Mouse (Mus musculus) WW6 (cell line): ENCODE data around the gene Cemip2.

Source experiments
- DNase-seq: peaks from one replicate; pipeline ENCODE4 v3.0.0-alpha.2; 2013; ENCODE audit warnings: low read depth, low spot score

Gene Cemip2

DNA sequence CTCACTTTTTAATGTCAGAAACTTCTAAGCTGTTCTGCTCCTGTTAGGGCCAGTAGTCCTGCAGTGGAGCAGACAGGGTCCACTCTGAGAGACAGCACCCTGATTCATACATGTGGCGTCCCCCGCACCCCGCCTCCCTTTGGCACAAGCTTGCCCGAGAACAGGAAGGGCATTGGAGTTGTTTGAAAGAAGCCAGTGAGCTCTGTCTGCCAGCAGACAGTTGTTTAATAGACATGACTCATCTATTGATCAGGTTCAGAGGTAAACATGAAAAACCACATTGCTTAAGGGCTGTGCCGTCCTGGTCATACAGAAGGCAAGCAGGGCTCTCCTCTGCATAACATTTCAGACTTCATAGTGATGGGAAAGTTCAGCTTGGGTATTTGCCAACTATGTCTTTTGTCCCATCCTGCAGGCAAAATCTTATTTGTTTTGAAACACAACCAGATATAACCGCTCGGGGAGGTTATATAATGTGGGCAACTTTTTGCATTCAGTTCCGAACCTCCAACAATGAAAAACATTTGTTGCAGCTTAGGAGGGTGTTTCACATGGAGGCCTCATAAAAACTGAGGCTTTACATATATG lies 36.4 kb downstream of the Cemip2 start:
- DNase-seq, result no peak

DNA sequence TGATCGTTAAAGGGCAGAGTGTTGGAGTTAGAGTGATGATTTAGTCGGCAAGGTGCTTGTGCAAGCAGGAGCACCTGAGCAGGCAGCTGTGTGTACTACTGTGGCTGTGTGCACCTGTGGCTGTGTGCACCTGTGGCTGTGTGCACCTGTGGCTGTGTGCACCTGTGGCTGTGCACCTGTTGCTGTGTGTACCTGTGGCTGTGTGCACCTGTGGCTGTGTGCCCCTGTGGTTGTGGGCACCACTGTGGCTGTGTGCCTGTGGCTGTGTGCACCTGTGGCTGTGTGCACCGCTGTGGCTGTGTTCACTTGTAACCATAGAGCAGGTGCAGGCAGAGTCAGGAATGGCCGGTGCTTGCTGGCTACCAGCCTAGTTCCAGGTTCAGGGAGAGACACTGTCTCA lies 38.1 kb downstream of the Cemip2 start:
- no peak for DNase-seq

GRCm38 (mm10) chr19:21818021-21818725 lies 40.0 kb downstream of the Cemip2 start:
- DNase-seq, result no peak

- DNase-seq, result no peak
These were observed 41.4 kb downstream of the Cemip2 start for GRCm38 (mm10) chr19:21819585-21819984.

- no peak for DNase-seq
These were observed 42.0 kb downstream of the Cemip2 start for GRCm38 (mm10) chr19:21820126-21820525.

GRCm38 (mm10) chr19:21821877-21822276 lies 43.7 kb downstream of the Cemip2 start:
- DNase-seq, result no peak

DNA sequence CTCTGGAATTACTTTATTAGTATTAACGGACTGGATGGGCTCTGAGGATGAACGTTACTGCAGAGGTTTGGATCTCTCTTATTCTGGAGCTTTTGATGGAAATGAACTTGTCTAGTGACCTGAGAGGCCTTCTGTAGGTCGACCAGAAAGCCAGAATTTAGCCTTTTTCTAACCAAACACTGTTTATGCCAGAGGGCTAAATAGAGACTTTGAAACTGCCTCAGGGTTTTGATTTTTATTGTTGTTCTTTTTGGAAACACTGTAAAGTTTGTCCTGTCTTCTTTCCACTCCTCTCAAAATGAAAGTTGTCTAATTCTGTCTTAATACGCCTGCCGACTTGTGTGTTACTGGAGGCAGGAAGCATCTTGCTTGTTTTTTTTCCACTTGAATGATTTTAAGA lies 46.0 kb downstream of the Cemip2 start:
- DNase-seq, result no peak

DNA sequence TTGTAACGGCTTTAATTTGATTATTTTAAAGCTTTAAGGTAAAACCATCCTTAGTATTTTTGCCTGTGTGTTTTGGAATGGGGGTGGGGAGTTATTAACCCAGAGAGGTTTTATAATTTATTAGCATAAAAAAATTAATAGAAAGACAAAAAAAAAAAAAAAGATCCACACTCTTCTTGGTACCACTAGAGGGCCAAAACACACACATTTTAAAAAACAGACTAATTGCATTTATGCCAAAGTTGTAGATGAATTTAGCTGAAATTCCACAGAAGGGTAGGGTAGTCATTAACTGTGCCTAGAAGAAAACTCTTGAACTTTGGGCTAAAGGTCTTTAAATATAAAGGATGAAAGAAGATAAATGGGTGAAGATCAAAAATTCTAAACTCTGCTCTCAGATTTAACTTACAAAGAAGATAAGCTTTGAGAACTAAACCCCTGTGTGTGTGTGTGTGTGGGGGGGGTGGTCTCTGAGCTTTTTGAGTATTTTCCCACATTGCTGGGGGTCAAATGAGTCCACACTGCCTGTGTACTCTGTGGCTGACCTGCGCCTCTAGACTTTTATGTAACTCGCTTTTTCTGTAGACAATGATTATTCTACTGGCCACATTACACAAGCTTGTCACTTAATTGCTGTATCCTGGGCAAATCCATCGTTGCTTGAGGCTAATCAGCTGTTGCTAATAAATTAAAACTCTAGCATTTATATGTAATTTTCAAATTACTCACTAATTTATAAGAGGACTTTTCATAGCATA lies 47.2 kb downstream of the Cemip2 start:
- no peak for DNase-seq

DNA sequence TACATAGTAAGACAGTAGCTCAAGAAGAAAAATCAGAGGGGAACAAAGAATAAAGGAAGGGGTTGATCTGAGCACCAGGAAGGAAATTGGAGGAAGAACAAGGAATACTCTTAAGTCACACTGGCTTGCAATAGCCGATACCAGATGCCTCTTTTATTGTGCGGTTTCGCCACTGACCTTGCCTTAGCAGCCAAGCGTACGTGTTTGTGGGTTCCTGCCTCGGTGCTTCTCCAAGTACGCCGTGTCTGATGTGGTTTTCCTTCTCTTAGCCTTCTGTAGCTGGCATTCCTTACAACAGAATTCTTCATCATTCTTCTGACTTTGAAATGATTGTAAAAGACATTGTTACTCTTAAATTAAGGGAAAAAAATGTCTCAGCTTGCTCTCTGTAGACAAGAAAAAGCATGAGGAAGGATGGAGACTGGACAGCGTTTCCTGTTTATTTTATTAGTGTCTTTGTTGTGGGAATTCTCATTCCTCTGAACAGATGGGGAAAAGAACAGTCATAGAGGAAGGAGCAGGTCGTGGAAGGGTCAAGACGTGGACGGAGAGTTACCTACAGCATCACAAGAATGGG lies 55.4 kb downstream of the Cemip2 start:
- no peak for DNase-seq

GRCm38 (mm10) chr19:21834952-21835351 lies 56.8 kb downstream of the Cemip2 start:
- DNase-seq, result no peak

DNA sequence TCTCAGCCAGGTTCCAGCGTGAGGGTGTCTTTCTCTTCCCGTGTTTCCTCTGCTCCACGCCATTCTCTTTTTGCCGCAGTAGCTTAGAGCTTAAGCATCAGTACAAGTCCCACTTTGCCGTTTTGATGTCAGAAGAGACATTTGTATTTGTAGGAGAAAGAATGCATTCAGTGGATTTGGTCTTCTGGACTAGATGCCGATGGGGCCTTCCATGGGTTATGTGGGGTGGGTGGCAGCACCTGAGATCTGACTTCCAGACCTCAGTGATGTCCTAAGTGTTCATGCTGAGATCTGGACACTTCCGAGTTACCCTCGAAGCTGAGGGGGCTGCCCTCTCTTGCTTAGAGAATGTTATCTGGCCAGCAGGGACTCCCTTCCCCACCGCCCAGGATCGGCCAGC lies 72.6 kb downstream of the Cemip2 start:
- no peak for DNase-seq

GRCm38 (mm10) chr19:21854526-21855228 lies 76.5 kb downstream of the Cemip2 start:
- no peak for DNase-seq

GRCm38 (mm10) chr19:21855421-21856128 lies 77.4 kb downstream of the Cemip2 start:
- no peak for DNase-seq

DNA sequence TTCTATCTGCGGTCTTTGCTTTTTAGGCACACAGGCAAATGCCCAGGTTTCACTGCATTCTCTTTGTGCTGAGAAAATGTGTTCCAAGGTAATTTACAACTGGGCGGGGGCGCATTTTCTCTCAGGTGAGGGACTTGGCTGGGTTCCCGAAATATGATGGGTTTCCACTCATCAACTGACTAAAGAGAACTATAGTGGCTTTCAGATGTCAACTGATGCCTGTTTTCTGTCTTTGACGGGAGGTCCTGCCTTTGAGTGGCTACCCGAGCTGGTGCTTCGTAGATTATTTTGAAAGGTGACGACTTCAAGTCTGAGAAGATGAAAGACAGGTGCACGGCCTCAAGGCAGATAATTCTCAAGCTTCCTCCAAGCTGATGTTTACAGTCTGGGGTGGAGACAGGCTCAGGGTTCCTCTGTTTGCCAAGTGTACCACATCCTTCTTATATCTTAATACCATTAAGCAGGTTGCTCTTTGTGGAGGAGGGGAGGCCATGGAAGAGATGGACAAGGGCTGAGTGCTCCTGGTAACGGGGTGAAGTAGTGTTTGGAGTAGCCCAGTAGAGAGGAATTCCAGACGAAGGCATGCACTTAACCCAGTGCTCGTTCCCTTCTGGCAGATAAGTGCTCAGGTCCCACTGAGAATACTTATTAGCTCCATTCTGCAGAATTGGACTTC lies 80.8 kb downstream of the Cemip2 start:
- no peak for DNase-seq

GRCm38 (mm10) chr19:21860132-21860531 lies 82.0 kb downstream of the Cemip2 start:
- DNase-seq, result no peak

- no peak for DNase-seq
These were observed 82.8 kb downstream of the Cemip2 start for GRCm38 (mm10) chr19:21860894-21861293.

GRCm38 (mm10) chr19:21862289-21862990 lies 84.3 kb downstream of the Cemip2 start:
- DNase-seq, result no peak

- no peak for DNase-seq
These were observed 85.1 kb downstream of the Cemip2 start for GRCm38 (mm10) chr19:21862991-21863931.
